ENCODE assay signal across 8 mouse cellular contexts in genomic region chr6:136465959-136466381, GRCm38 (mm10). TPM values are rescaled to one million over a fixed set of nuclear protein-coding genes. Genes with fewer than 3 reads are reported as not detected.
DNase-seq lines count a peak whose midpoint lies in the region; ATAC-seq lines count a peak whose summit lies in the region.

No protein-coding gene starts in this region.

- DNase-seq in NIH3T3 (ENCODE audit: low read depth), result peak; percentile 87
- peak; percentile 57 for DNase-seq in cerebellum, adult 8-10 months
- DNase-seq in forelimb bud, embryonic 11.5 days (ENCODE audit: low read depth, low spot score), result peak; percentile 65
- DNase-seq in layer of hippocampus, postnatal 10 days (ENCODE audit: low spot score in 2 of 2), result peak; percentile 68 to 75
- DNase-seq in lung, postnatal 14 days, result peak; percentile 84
- peak; percentile 76 for DNase-seq in right cerebral cortex, postnatal 14 days

- peak; percentile 20 to 30; a peak in 1 of 4 replicates for ATAC-seq in hematopoietic stem cell, adult 5-6 weeks (replicated peaks in 1 of 2; ENCODE audit: insufficient read depth in 1 of 2, low FRiP score in 2 of 2, low TSS enrichment in 1 of 2, low read depth in 1 of 2, poor library complexity in 2 of 2, severe bottlenecking in 2 of 2)
- no peak for ATAC-seq in activated CD4-positive, CD25-positive, alpha-beta regulatory T cell, adult 4 months

RNA-seq across cellular contexts. Expression of gene Atf7ip, which starts 40.0 kb away (rescaled TPM):
- total RNA-seq in hematopoietic stem cell, adult 5-6 weeks (2017), result 59.3 and 112 TPM in 2 replicates
- total RNA-seq in layer of hippocampus, postnatal 10 days (2021), result 100 to 1,000 TPM; 139 to 148 TPM
- 10 to 100 TPM; 72.8 to 79.5 TPM for polyA plus RNA-seq in activated CD4-positive, CD25-positive, alpha-beta regulatory T cell, adult 4 months (2017; shearing (Covaris generic))

RNA-seq across cellular contexts. Expression of gene E330021D16Rik, which starts 50.6 kb away (rescaled TPM):
- not detected in 2 replicates for total RNA-seq in hematopoietic stem cell, adult 5-6 weeks (2017)
- total RNA-seq in layer of hippocampus, postnatal 10 days (2021), result not detected
- 1 to 10 TPM in 1 of 2 experiments, under 1 TPM in 1; 0.82 to 1.1 TPM for polyA plus RNA-seq in activated CD4-positive, CD25-positive, alpha-beta regulatory T cell, adult 4 months (2017; shearing (Covaris generic))
